Mouse (Mus musculus): ENCODE data around the gene Epha1. TPM values are rescaled to one million over a fixed set of nuclear protein-coding genes. Genes with fewer than 3 reads are reported as not detected.

Gene Epha1
- polyA plus RNA-seq (2012; rRNA removed), result 0.47 and 2.9 TPM in 2 replicates

DNA sequence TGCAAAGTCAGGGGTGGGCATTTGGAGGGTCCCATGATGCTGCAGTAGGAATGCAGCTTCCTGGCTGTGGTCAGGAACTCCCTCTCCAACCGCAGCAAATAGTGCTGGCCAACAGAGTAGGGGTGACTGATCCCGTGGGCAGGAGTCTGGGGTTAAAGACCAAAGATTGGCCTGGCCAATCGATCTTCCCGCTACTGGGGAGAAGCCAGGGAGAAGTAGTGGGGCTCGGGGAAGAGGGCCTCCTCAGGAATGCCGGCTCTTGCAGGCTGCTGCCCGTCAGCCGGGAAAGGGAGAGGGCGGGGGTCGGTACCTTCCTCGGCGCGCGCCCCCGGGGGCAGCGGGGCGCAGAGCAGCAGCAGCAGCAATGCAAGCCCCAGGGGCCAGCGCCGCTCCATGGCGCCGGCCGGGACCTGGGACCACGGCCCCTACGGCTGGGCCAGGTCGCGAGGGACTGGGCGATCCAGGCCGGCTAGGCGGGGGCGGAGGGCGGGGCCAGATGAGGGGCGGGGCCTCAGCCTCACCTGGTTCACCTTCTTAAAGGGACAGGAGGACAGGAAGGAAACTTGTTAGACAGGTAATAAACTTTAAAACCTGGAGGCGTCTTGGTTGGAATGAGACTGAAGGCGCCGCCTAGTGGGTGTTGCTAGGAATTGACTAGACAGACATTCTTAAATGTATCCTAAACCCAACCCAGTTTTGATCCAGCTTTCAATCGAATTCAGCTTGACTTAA, at the start of gene Epha1:
Gene Epha1, minus strand, starts transcription at position 453 of the 732 bp plus-strand sequence.

DNA sequence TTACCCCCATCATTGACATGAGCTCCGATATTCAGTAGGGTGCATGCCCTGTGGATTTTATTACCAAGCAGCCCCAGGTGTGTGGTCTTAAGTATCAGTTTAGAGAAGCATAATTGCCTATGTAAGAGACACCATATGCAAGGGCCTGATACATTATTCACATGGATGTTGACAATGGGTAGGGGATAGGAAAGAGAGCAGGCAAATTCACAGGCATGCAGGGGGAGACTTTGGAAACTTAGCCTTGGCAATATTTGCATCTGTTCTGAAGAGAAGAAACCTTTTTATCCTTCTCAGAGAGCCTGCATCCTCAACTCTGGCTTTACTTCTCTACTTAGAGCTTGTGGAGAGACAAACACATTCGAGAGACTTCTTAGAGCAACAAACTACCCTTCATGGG, 32.1 kb upstream of the Epha1 start, which contains the start of gene Tas2r135:
Gene Tas2r135, plus strand, starts transcription at position 301 of the 400 bp plus-strand sequence.

DNA sequence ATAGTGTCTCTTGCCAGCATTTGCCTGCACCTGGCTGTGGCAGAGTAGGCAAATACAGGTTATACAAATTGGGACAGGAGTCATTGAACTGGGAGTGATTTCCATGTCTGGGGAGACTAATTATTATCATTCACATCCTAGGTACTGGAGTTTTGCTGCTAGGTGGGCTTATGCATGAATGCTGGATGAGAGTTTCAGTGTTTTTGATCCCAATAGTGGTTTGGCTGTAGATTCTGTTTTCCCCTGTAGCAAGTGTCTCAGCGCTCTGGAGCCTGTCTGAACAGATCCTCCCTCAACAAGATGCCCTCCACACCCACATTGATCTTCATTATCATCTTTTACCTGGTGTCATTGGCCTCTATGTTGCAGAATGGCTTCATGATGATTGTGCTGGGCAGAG, 26.9 kb upstream of the Epha1 start, which contains the start of gene Tas2r143:
Gene Tas2r143, plus strand, starts transcription at position 301 of the 400 bp plus-strand sequence.

DNA sequence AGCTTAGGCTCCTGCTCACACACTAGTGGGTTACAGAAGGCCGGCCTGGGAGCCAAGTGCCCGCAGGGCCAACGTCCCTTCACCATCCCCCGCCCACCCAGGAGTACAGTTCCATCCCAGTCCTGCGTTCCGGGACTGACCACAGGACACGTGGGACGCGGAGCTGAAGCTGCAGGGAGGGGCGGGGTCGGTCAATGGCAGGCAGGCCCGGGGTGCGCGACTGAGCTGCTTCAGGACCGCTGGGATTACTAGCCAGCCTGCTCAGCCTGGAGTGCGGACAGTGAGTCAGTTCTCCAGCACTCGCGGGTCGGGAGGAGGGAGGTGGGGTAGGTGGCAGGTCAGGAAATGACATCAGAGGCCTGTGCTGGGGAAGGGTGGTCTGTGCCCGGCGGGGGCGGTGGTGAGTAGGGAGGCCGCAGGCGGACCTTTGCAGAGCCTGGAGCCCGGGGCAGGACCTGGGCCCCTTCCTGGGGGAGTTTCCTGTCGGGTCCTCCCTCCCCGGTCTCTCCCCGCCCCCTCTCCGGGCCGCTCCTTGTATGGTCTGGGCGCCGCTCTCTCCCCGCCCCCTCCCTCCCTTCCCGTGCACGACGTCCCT, 23.5 kb downstream of the Epha1 start, which contains the start of gene Zyx:
Gene Zyx, plus strand, starts transcription at position 205 of the 595 bp plus-strand sequence.

DNA sequence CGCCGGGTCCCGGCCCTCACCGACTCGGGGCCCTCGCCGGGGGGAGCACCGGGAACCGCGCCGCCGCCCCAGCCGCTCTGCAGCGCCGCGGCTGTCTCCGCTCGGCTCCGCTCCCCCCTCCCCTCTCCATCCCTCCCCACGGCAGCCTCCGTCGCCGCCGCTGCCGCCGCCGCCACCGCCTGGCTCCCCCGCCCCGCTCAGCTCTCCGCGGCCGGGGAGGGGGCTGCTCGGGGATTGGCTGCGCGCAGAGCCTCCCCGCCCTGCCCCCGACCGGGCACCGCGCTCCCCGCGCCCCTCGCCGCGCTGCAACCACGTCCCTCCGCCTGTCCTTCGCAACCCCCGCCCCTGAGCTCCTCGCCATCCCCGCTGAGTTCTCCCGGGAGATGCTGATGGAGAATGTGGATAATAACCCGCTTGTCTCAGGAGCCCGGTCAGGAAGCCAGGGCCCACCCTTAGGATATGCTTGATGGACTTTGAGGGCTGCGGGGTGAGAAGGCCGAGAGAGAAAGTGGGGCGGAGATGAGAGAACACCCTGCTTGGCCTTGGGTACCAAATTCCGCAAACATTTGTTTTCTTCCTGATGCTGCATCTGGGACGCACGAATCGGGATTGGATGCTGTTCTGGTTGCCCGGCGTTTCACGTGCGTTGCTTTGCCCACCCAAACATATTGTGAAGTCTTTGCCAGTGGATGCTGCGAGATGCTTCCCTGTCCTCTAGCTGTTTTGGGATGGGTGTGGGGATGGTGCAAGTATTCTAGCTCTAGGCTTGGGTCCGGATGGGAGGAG, 48.4 kb downstream of the Epha1 start, which contains the start of gene Fam131b:
Gene Fam131b, minus strand, starts transcription at position 162 of the 786 bp plus-strand sequence.

Other genes starting within 250 kb of the Epha1 start
- gene Tas2r139, start 232.3 kb downstream of the Epha1 start, polyA plus RNA-seq (2012; rRNA removed), result not detected in 2 replicates
- not detected in 2 replicates for gene Tas2r144, start 157.9 kb downstream of the Epha1 start, polyA plus RNA-seq (2012; rRNA removed)
- 10.6 and 11.0 TPM in 2 replicates for gene Gstk1, start 127.3 kb downstream of the Epha1 start, polyA plus RNA-seq (2012; rRNA removed)
- 0.16 and 0.34 TPM in 2 replicates for gene Tmem139, start 111.3 kb downstream of the Epha1 start, polyA plus RNA-seq (2012; rRNA removed)
- gene Casp2, start 108.3 kb downstream of the Epha1 start, polyA plus RNA-seq (2012; rRNA removed), result 84.5 and 96.7 TPM in 2 replicates
- 10.5 and 11.9 TPM in 2 replicates for gene Clcn1, start 86.6 kb downstream of the Epha1 start, polyA plus RNA-seq (2012; rRNA removed)
- 27.0 and 29.4 TPM in 2 replicates for gene Fam131b, start 48.6 kb downstream of the Epha1 start, polyA plus RNA-seq (2012; rRNA removed)
- 57.3 and 77.9 TPM in 2 replicates for gene Zyx, start 23.6 kb downstream of the Epha1 start, polyA plus RNA-seq (2012; rRNA removed)
- gene Tas2r143, start 27.0 kb upstream of the Epha1 start, polyA plus RNA-seq (2012; rRNA removed), result not detected in 2 replicates
- gene Tas2r135, start 32.2 kb upstream of the Epha1 start, polyA plus RNA-seq (2012; rRNA removed), result 0.07 TPM in 1 of 2 replicates, not detected in the other
- not detected in 2 replicates for gene Tas2r126, start 61.3 kb upstream of the Epha1 start, polyA plus RNA-seq (2012; rRNA removed)
- not detected in 2 replicates for gene Olfr458, start 91.9 kb upstream of the Epha1 start, polyA plus RNA-seq (2012; rRNA removed)
- gene Olfr457, start 103.1 kb upstream of the Epha1 start, polyA plus RNA-seq (2012; rRNA removed), result not detected in 2 replicates
- not detected in 2 replicates for gene Olfr456, start 113.9 kb upstream of the Epha1 start, polyA plus RNA-seq (2012; rRNA removed)
- not detected in 2 replicates for gene Olfr455, start 174.3 kb upstream of the Epha1 start, polyA plus RNA-seq (2012; rRNA removed)
- gene Tcaf3, start 224.4 kb upstream of the Epha1 start, polyA plus RNA-seq (2012; rRNA removed), result not detected in 2 replicates

Data from central nervous system, embryonic 14 days (tissue).